Mouse (Mus musculus) embryo, embryonic 9.5 days (tissue): ENCODE measurements around the gene Ctsa.
"Not testable (repeated sequence)": the region's sequence is repeated elsewhere in the genome, so short reads cannot be mapped to it uniquely, and the experiment has no call there.

Experiments
- DNase-seq: peaks from one replicate; pipeline ENCODE4 v3.0.0-alpha.2; 2017; ENCODE audit errors: extremely low spot score

Ctsa gene

DNA sequence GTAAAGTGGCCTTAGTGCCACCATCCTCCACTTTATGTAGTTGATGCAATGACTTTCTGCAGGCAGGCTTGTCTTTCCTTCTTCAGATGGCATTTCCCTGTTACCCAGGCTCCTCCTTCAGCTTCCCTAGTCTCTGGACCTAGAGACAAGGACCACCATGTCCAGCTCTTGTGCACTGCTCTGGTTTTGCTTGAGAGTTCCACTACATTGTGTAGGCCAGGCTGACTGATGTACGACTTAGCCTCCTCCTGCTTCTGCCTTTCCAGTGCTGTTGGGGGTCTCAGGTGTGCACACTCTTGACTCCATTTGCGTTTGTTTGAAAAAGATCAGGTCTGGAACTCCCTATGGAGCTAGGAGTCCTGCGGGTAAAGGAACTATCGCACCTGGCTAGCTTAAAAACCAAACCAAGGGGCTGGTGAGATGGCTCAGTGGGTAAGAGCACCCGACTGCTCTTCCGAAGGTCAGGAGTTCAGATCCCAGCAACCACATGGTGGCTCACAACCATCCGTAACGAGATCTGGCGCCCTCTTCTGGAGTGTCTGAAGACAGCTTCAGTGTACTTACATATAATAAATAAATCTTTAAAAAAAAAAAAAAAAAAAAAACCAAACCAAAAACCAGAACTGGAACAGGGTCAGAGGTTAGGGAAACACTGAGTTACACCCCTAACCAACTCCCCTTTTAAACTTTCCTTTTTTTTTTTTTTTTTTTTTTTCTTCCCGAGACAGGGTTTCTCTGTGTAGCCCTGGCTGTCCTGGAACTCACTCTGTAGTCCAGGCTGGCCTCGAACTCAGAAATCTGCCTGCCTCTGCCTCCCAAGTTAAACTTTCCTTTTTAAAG lies 44.9 kb downstream of the Ctsa start:
- DNase-seq, result not testable (repeated sequence)

DNA sequence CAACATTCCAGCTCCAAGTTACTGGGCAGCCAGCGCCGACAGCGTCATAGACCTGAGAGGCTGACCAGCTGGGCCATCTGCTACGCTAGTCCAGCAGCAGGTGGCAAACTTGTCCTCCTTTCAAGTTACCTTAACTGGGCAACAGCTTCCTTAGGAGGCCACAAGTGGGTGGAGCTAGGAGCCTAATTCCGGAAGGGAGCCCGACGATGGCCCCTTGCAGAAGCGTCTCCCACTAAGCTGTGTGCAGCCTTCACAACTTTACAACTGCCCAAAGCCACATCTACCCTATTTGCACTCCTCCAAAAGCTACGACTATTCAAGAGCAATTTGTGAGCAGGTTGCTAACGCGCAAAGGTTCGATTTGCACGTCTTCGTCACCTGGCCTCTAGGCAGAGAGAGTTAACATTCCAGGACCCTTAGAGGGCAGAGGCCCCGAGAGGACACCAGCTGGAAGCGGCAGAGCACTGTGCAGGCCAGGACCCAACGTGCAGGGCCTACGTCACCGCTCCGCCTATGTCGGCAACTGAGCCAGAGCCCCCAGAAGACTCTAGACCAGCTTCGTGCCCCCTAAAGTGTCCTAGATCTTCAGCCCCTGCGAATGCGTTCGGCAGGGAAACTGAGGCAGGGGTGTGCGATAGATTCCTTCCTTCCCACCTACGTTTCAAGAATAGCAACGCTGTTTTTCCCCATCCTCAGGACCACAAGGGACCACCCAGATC lies 46.0 kb downstream of the Ctsa start:
- DNase-seq, result peak; percentile 60

- DNase-seq, result peak; percentile 95
Measured at GRCm38 (mm10) chr2:164879228-164879567, 46.5 kb downstream of the Ctsa start, which contains the start of gene Pcif1. Pcif1 (plus strand) TSS chr2:164879304.

DNA sequence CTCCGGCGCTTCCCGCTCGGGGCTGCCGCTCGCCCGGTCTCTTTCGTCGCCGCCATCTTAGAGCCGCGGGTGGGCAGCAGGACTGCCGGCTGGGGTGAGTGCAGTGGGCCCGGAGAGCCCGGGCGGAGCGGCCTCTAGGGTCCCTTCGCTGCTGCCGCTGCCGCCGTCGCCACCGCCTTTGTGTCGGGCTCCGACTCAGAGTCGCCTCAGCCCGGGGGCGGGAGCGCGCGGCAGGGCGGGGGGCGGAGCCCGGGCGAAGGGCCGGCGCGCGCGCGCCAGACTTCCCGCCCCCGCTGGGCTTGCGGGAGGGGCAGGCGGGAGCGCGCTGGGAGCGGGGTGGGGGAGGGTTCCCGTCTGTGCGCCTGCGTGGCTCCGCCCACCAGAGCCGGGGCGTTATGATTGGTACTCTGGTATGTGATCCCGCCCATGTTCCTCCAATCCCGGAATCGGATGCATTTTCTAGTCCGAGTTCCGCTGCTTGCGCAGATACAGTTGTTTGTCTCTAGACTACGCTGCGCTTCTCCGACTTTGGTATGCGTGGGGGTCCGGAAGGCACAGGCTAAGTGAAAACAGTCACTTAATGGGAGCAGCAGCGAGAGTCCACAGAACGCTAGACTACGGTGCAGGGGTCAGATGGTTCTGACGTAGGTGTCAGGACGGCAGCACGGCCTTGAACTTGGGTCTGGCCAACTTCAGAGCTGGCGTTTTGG lies 47.0 kb downstream of the Ctsa start:
- DNase-seq, result peak; percentile 99

DNA sequence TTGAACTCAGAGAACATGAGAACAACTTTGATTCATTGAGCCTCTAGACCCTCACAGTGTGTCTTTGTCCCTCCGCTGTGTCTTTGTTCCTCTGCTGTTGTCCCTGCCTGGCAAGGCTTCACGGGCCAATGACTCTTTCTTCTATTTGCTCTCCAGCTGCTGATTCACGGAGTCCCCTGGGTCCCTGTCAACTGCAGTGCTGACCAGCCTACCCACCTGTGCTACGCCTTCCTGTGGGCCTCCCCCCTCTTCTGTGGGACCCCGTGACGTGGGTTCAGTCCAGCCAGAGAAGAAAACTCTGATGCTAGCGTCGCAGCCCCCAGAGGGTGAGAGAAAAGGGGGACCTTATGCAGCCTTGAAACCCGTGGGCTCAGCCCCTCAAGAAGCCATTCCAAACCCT lies 49.9 kb downstream of the Ctsa start:
- DNase-seq, result no peak

GRCm38 (mm10) chr2:164885788-164886187 lies 53.1 kb downstream of the Ctsa start:
- no peak for DNase-seq

DNA sequence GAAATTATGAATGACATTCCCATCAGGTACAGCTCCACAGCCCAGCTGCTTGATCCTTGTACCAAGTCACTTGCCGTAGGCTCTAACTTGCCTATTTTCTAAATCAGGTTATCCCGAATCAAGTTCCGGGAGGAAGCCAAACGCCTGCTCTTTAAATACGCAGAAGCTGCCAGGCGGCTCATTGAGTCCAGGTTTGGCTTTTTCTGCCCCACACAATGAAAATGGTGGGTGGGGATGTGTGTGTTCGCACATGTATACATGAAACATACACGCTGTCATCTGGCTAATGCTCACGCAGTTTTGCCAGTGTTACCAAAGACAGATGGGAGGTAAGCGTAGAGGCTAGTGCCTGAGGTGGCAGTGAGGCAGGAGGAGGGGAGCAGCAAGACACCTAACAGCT lies 53.9 kb downstream of the Ctsa start:
- DNase-seq, result no peak

- no peak for DNase-seq
Measured at GRCm38 (mm10) chr2:164888996-164889395, 56.3 kb downstream of the Ctsa start.

- no peak for DNase-seq
Measured at GRCm38 (mm10) chr2:164889960-164890359, 57.3 kb downstream of the Ctsa start.
